Mouse (Mus musculus): ENCODE measurements around the gene Olfr1323.

Gene Olfr1323

DNA sequence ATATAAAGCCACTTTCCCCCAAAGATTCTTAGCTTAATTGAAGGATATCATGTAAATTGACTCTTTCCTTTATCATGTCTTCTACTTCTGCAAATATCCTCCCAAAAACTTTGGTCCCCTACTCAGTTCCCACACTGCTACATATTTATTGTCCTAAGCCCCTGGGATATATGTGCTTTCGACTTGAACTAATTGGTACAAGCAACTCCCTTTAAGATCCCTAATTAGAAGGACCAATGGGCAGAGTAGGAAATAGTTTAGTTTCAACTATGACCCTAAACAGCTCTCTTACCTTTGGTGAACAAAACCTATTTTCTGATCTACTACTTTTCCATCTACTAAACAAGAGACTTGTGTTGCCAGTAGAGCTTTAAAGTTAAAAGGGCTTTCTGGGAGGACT is at the start of gene Olfr1323:
Gene Olfr1323, minus strand, starts transcription at position 101 of the 400 bp plus-strand sequence.
- DNase-seq (ENCODE audit: low read depth in 2 of 2, low spot score in 2 of 2) = no peak

DNA sequence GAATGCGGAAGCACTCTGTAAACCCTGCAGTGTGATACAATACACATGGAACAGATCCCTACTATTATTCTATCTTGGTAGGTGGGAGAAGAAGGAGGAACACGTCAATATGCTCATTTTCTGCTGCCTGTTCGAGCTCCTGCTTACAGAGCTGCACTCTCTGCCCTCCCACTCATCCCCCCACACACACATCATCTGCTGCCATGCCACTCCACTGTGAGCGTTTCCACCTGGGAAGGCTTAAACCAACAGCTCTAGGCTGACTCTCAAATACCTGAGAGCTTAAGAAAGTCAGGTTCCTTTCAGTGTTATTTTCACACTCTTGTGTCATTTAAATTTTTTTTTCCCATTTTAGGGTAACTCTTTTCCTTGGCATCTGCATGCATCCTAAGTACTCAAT is 6.9 kb downstream of the Olfr1323 start:
- no peak for DNase-seq (ENCODE audit: low read depth in 2 of 2, low spot score in 2 of 2)

All from CD8-positive naive resting alpha-beta T cell, adult 2 months (primary cell).